Mouse (Mus musculus): ENCODE measurements around the gene Pds5b. TPM values are rescaled to one million over a fixed set of nuclear protein-coding genes. Genes with fewer than 3 reads are reported as not detected.

Gene Pds5b
- polyA plus RNA-seq (2015; fragmentation: Nextera tagmentation; extraction: Ambion mirVana) = 10.4 and 10.7 TPM in 2 replicates

GRCm38 (mm10) chr5:150673153-150673835 is at the start of gene Pds5b:
Gene Pds5b (plus strand): TSS chr5:150673739.

DNA sequence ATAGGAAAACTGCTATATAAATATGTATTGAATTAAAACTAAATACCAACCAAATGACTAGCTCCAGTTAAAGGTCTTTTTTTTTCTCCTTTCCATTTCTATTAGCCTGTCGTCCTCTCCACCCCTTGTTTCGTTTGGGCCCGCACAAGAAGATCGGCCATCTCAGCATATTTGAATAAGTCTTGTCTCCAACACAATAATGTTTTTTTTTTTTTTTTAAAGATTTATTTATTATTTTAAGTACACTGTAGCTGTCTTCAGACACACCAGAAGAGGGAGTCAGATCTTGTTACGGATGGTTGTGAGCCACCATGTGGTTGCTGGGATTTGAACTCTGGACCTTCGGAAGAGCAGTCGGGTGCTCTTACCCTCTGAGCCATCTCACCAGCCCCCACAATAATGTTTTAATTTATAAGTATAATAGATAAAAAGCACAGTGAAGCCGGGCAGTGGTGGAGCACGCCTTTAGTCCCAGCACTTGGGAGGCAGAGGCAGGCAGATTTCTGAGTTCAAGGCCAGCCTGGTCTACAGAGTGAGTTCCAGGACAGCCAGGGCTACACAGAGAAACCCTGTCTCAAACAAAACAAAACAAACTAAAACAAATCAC is 7.3 kb upstream of the Pds5b start, which contains the start of gene N4bp2l2:
Gene N4bp2l2 (minus strand): TSS at position 51 of the 607 bp plus-strand sequence.

Other genes with a start within 250 kb of the Pds5b start
- gene Zar1l, start 155.6 kb upstream of the Pds5b start, polyA plus RNA-seq (2015; fragmentation: Nextera tagmentation; extraction: Ambion mirVana) = not detected in 2 replicates
- 5.5 and 6.3 TPM in 2 replicates for gene Brca2, start 151.1 kb upstream of the Pds5b start, polyA plus RNA-seq (2015; fragmentation: Nextera tagmentation; extraction: Ambion mirVana)
- gene N4bp2l1, start 76.6 kb upstream of the Pds5b start, polyA plus RNA-seq (2015; fragmentation: Nextera tagmentation; extraction: Ambion mirVana) = 3.0 and 7.3 TPM in 2 replicates
- gene N4bp2l2, start 7.6 kb upstream of the Pds5b start, polyA plus RNA-seq (2015; fragmentation: Nextera tagmentation; extraction: Ambion mirVana) = 22.0 and 25.1 TPM in 2 replicates